Mouse (Mus musculus) forebrain, postnatal 0 days (tissue): ENCODE measurements around the gene Wbp4. TPM values are rescaled to one million over a fixed set of nuclear protein-coding genes. Genes with fewer than 3 reads are reported as not detected.

Experiments used
- ATAC-seq: fragments of 200-750 bp; cut with Nextera tagmentation; 2 replicates; pipeline ENCODE4 v1.8.0; 2017; ENCODE audit warnings: mild to moderate bottlenecking, moderate library complexity
- DNase-seq: peaks from one replicate; pipeline ENCODE4 v3.0.0-alpha.2; 2015
- H3K27ac ChIP-seq: fragments of 300-500 bp; sonication (generic); 2 replicates; pipeline ENCODE4 v1.5.1; 2014; ENCODE audit warnings: low read depth, mild to moderate bottlenecking, antibody characterized with exemption, low read length, moderate library complexity, mixed read lengths
- H3K27me3 ChIP-seq: fragments of 300-500 bp; sonication (generic); 2 replicates; pipeline ENCODE4 v1.6.1; 2014; ENCODE audit warnings: mild to moderate bottlenecking, low read length, mixed read lengths; ENCODE audit not compliant: insufficient read depth
- H3K36me3 ChIP-seq: fragments of 300-500 bp; sonication (generic); 2 replicates; pipeline ENCODE4 v1.6.1; 2014; ENCODE audit warnings: mild to moderate bottlenecking, moderate library complexity; ENCODE audit not compliant: insufficient read depth
- H3K4me1 ChIP-seq: fragments of 300-500 bp; sonication (generic); 2 replicates; pipeline ENCODE4 v1.6.1; 2014; ENCODE audit warnings: antibody characterized with exemption; ENCODE audit not compliant: insufficient read depth
- H3K4me2 ChIP-seq: fragments of 300-500 bp; sonication (generic); 2 replicates; pipeline ENCODE4 v1.6.1; 2014; ENCODE audit warnings: low read depth, mild to moderate bottlenecking, moderate library complexity
- H3K4me3 ChIP-seq: fragments of 300-500 bp; sonication (generic); 2 replicates; pipeline ENCODE4 v1.5.1; 2014; ENCODE audit warnings: low read depth, low read length, mixed read lengths
- H3K9ac ChIP-seq: fragments of 300-500 bp; sonication (generic); 2 replicates; pipeline ENCODE4 v1.6.1; 2014; ENCODE audit warnings: mild to moderate bottlenecking
- H3K9me3 ChIP-seq: fragments of 300-500 bp; sonication (generic); 2 replicates; pipeline ENCODE4 v1.6.1; 2016; ENCODE audit warnings: low read length
- CTCF ChIP-seq: sonication (generic); IDR thresholded peaks from 2 replicates; pipeline ENCODE4 v1.5.1; 2016; ENCODE audit warnings: antibody characterized with exemption, control low read depth, low read depth
- WGBS: fragments of 180-500 bp; shearing (Covaris S2); extraction: QIAGEN DNeasy Blood & Tissue Kit; methylation state at CpG from one replicate; pipeline ENCODE4 v1.1.7; 2014; 5-methylcytosine and 5-hydroxymethylcytosine counted together
- polyA plus RNA-seq: library from polyadenylated mRNA; unstranded; fragments of >200 nt; fragmentation: Nextera tagmentation; extraction: Ambion mirVana; gene quantifications from 2 replicates; pipeline ENCODE4 v1.2.1, GENCODE M21; 2015
- total RNA-seq: library from RNA; depleted of rRNA; stranded (reverse); fragments of >200 nt; gene quantifications from 2 replicates; pipeline ENCODE4 v1.2.3, GENCODE M21; 2014

Wbp4 gene
- total and polyA plus RNA-seq, 2 experiments from 2014 or later: 44.8 to 50.6 TPM

DNA sequence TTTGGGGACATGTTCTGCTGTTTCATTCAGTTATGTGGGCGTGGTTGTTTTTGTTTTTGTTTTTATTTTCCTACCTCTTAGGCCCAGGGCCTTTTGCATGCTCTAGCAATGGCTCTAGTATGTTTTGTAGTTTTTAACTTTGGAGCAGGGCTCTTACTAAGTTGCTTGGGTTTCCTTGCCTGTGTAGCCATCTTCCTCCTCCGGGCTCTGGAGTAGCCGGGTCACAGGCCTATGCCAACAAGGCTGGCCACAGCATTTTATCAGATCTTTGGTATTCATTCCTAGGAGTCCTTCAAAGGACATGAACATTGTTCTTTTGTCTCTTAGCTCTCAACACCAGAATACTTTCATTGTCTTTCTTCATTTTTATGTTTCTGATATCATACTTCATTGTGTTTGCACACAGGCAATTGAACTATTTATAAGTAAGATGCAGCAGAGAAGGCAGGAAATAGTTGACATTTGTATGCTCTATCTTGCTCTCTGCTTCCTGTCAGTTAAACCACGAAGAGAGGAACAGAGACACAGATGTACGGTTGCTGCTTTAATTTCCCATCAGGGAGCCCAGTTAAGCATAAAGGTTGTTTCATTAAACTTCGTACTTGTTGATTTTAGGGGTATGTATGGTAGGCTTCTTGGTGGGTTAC, 40.3 kb upstream of the Wbp4 start:
- no peak overlapping the region for H3K4me2 ChIP-seq
- no peak for TF ChIP-seq CTCF
- H3K4me1 ChIP-seq: no peaks in the 10 kb centered on the region
- DNase-seq (no peak), ATAC-seq (no peak)
- no peak overlapping the region for H3K9ac ChIP-seq
- H3K4me3 ChIP-seq: no peak overlapping the region
- no peaks in the 10 kb centered on the region for H3K27me3 ChIP-seq
- no peak overlapping the region for H3K27ac ChIP-seq
- H3K36me3 ChIP-seq: no peaks in the 10 kb centered on the region
- H3K9me3 ChIP-seq: no peaks in the 10 kb centered on the region
- WGBS: 82% methylated on average over 6 of the region's 6 CpGs

DNA sequence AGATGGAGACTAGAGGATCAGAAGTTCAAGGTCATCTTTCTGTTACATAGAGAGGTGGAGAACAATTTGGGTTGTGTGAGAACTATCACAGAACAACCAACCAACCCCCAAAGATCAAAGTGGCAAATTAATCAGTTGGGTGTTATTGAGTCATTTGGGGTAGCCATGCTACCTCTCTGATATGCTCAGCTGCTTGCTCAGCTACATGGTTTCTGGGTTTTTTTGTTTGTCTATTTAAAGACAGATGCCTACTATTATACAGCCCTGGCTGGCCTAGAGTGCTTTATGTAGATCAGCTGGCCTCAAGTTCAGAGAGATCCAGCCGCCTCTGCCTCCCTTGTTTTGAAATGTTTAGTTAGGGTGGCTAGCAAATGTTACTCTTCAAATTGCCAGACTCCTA, 39.7 kb upstream of the Wbp4 start:
- H3K4me2 ChIP-seq: no peak overlapping the region
- H3K36me3 ChIP-seq: no peaks in the 10 kb centered on the region
- H3K4me3 ChIP-seq: no peak overlapping the region
- no peak for TF ChIP-seq CTCF
- H3K9me3 ChIP-seq: no peaks in the 10 kb centered on the region
- H3K9ac ChIP-seq: no peak overlapping the region
- no peaks in the 10 kb centered on the region for H3K4me1 ChIP-seq
- WGBS: 86% methylated on average over 1 of the region's 1 CpGs
- no peaks in the 10 kb centered on the region for H3K27me3 ChIP-seq
- DNase-seq (no peak), ATAC-seq (no peak)
- H3K27ac ChIP-seq: no peak overlapping the region

DNA sequence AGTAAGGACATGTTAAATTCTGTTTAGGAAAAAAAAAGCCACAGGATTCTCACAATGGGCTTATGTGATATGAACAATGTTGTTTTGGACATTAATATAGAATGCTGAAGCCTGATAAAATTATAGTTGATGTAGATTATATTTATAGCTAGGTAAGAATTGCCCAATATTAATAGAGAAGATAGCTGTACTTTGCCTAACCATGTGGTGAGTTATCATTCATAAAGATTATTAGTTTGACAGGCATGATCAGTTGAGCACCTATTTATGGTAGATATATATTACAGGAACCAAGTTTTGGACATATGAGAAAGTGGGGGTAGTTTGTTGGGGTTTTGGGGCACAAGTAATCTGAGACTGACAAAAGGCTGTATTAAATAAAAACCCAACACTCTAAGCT, 39.3 kb upstream of the Wbp4 start:
- H3K4me2 ChIP-seq: no peak overlapping the region
- H3K9me3 ChIP-seq: no peaks in the 10 kb centered on the region
- no peaks in the 10 kb centered on the region for H3K27me3 ChIP-seq
- no peaks in the 10 kb centered on the region for H3K4me1 ChIP-seq
- no peak for TF ChIP-seq CTCF
- H3K4me3 ChIP-seq: no peak overlapping the region
- ATAC-seq (no peak), DNase-seq (no peak)
- no peak overlapping the region for H3K27ac ChIP-seq
- H3K9ac ChIP-seq: no peak overlapping the region
- H3K36me3 ChIP-seq: no peaks in the 10 kb centered on the region

DNA sequence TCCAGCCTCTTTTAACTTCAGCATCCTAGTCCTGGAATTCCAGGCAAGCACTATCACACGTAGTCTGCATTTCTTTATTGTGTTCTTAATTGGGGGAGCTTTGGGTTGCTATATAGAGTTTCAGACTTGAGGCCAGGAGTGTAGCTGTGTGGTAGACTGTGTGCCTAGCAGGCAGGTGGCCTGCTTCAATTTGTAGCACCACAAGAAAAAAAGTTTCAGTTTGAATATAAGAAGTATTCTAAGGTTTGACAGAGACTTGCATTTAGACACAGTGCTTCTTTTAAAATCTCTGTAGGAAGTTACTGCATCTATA, 38.3 kb upstream of the Wbp4 start:
- Histone ChIP-seq H3K4me3 (no peak overlapping the region), H3K9ac (no peak overlapping the region), H3K4me2 (no peak overlapping the region), H3K27me3 (no peaks in the 10 kb centered on the region), H3K9me3 (no peaks in the 10 kb centered on the region), H3K27ac (no peak overlapping the region), H3K4me1 (no peaks in the 10 kb centered on the region), H3K36me3 (no peaks in the 10 kb centered on the region)
- 24% methylated on average over 1 of the region's 1 CpGs for WGBS
- TF ChIP-seq CTCF: no peak
- ATAC-seq: no peak
- DNase-seq: no peak

DNA sequence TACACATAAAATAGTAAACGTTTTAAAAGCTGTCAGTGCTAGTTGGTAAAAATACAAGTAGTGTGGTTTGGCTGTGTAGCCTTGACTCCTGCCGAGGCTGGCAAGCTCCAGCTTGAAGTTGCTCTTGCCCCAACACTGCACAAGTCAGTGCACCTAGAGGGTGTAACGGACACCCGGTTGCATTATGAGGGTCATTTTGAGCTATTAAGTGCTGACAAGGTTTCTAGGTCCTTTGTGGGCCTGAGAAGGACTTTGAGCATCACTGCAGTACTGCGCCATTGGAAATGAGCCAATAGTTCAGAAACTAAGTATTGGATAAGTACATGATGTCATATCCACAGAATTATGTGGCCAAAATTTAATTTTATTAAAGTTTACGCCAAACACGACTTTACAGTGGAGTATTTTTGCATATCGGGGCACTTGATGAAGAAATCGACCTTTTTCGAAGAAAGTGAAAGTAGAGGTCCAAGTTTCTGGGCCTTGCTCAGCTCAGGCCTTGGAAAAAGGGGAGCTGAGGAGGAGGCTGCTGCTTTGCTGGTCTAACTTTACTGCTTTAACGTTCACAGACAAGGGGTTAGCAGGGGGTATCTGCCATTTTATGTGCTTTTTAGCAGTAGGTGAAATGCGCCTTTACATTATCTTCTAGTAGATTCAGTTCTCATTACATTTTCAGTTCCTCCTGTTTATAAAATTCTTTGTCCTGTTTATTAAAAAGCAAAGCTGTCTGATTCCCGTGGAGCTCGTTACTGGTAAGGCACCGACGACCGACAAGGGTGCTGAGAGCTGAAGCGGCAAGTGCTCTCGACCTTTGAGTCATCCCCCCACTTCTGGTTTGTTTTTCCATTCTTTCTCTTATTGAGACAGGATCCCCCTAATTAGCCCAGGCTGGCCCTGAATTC, 37.7 kb upstream of the Wbp4 start:
- Histone ChIP-seq H3K9ac (no peak overlapping the region), H3K4me2 (no peak overlapping the region)

DNA sequence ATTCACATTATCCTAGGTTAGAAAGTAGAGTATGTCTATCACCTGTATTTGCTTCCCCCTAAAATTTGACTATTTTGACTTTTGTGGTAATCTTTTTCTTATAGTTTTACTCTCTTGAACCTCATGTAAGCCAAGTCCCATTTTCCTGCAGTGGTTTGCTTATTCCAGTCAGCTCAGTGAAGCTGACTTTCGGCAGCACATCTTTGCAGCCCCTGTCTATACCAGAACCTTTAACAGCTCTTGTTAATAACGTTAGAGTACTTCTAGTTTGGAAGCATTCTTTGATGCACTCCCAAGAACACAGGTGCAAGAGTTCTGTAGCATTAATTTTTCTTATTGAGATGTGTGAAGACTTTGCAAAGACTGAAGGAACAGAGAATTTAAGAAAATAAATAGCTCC, 36.8 kb upstream of the Wbp4 start:
- DNase-seq (no peak), ATAC-seq (no peak)
- H3K4me3 ChIP-seq: no peak overlapping the region
- no peak overlapping the region for H3K27ac ChIP-seq
- TF ChIP-seq CTCF: no peak
- no peaks in the 10 kb centered on the region for H3K27me3 ChIP-seq
- 78% methylated on average over 2 of the region's 2 CpGs for WGBS
- H3K36me3 ChIP-seq: no peaks in the 10 kb centered on the region
- H3K9me3 ChIP-seq: no peaks in the 10 kb centered on the region
- no peaks in the 10 kb centered on the region for H3K4me1 ChIP-seq
- no peak overlapping the region for H3K9ac ChIP-seq
- H3K4me2 ChIP-seq: no peak overlapping the region

More for the DNA sequence above, 37.7 kb upstream of the Wbp4 start:
- no peaks in the 10 kb centered on the region for H3K4me1 ChIP-seq
- DNase-seq: no peak
- no peak overlapping the region for H3K4me3 ChIP-seq
- no peaks in the 10 kb centered on the region for H3K36me3 ChIP-seq
- no peak for ATAC-seq
- H3K27ac ChIP-seq: no peak overlapping the region
- TF ChIP-seq CTCF: no peak
- no peaks in the 10 kb centered on the region for H3K9me3 ChIP-seq
- no peaks in the 10 kb centered on the region for H3K27me3 ChIP-seq
- WGBS: 58% methylated on average over 19 of the region's 19 CpGs

DNA sequence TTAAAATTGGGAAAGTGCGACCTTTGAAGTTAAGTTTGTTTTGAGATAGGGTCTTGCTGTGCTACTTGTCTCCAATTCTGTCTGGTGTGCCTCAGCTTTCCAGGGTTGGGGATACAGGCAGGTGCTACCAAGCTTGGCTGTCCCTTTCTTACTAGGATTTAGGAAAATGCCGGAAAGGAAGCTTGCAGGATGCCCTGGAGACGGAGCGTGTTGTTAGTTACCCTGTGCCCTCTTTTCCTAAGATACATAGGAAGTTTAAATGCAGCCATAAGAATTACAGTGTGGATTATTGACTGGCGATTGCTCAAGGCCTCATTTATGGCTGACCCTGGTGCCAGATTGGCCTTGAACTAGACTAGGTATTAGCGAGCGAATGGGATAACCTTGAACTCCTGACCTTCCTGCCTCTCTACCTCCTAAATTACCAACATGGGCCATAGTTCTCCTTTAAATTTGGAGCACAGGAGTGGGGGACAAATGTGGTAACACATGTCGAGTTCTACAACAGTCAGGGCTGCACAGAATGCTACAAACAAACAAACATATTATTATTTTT, 35.9 kb upstream of the Wbp4 start:
- 91% methylated on average over 8 of the region's 8 CpGs for WGBS
- TF ChIP-seq CTCF: no peak
- no peak for ATAC-seq

More for the DNA sequence above, 35.9 kb upstream of the Wbp4 start:
- no peaks in the 10 kb centered on the region for H3K9me3 ChIP-seq
- H3K27me3 ChIP-seq: no peaks in the 10 kb centered on the region
- H3K27ac ChIP-seq: no peak overlapping the region
- no peaks in the 10 kb centered on the region for H3K4me1 ChIP-seq
- no peak overlapping the region for H3K9ac ChIP-seq
- DNase-seq: no peak
- H3K36me3 ChIP-seq: no peaks in the 10 kb centered on the region
- H3K4me2 ChIP-seq: no peak overlapping the region
- no peak overlapping the region for H3K4me3 ChIP-seq
